Mouse (Mus musculus): ENCODE results near the gene Rabgap1l. TPM values are rescaled to one million over a fixed set of nuclear protein-coding genes. Genes with fewer than 3 reads are reported as not detected.

Rabgap1l gene
- polyA plus RNA-seq, 1 experiment from 2014 or later, result 31.4 TPM

GRCm38 (mm10) chr1:160273133-160273743 is 519.8 kb downstream of the Rabgap1l start:
- H3K27ac ChIP-seq (ENCODE audit: low read length), result no peak overlapping the region
- H3K4me1 ChIP-seq (ENCODE audit: insufficient read depth, low read depth, low read length), result peaks cover 5% of the 10 kb centered on the region; the same call in 1 of the 2 replicates
- H3K9me3 ChIP-seq (ENCODE audit: low read length), result no peaks in the 10 kb centered on the region
- no peak for DNase-seq (ENCODE audit: low spot score)
- no peak overlapping the region for H3K9ac ChIP-seq (replicated peaks; ENCODE audit: low read depth)
- no peaks in the 10 kb centered on the region for H3K36me3 ChIP-seq (ENCODE audit: insufficient read depth, low read length)
- no peak overlapping the region for H3K4me2 ChIP-seq (replicated peaks; ENCODE audit: low read depth, low read length)
- H3K4me3 ChIP-seq (ENCODE audit: low read depth, low read length), result no peak overlapping the region
- no peak for ATAC-seq
- no peaks in the 10 kb centered on the region for H3K27me3 ChIP-seq (replicated peaks; ENCODE audit: insufficient read depth, low read length)
- TF ChIP-seq EP300 (IDR thresholded peaks at IDR 0.05), result no peak
- no peak for TF ChIP-seq CTCF (IDR thresholded peaks at IDR 0.05)
- 59% methylated on average over 7 of the region's 7 CpGs for WGBS

GRCm38 (mm10) chr1:160271282-160271967 is 521.6 kb downstream of the Rabgap1l start:
- Histone ChIP-seq H3K4me1 (ENCODE audit: insufficient read depth, low read depth, low read length) (peaks cover 5% of the 10 kb centered on the region; the same call in 1 of the 2 replicates), H3K9me3 (ENCODE audit: low read length) (no peaks in the 10 kb centered on the region), H3K27me3 (replicated peaks; ENCODE audit: insufficient read depth, low read length) (no peaks in the 10 kb centered on the region), H3K9ac (replicated peaks; ENCODE audit: low read depth) (no peak overlapping the region), H3K4me2 (replicated peaks; ENCODE audit: low read depth, low read length) (no peak overlapping the region), H3K27ac (ENCODE audit: low read length) (peak overlapping the region; percentile 55), H3K4me3 (ENCODE audit: low read depth, low read length) (no peak overlapping the region), H3K36me3 (ENCODE audit: insufficient read depth, low read length) (no peaks in the 10 kb centered on the region)
- peak; percentile 64 for DNase-seq (ENCODE audit: low spot score)
- peak; percentile 82 for ATAC-seq
- 21% methylated on average over 1 of the region's 1 CpGs for WGBS
- no peak for TF ChIP-seq CTCF (IDR thresholded peaks at IDR 0.05)
- no peak; the same call in 1 of the 2 replicates for TF ChIP-seq EP300 (IDR thresholded peaks at IDR 0.05)

GRCm38 (mm10) chr1:160268322-160268721 is 524.7 kb downstream of the Rabgap1l start:
- WGBS, result 48% methylated on average over 3 of the region's 3 CpGs
- Histone ChIP-seq H3K27me3 (replicated peaks; ENCODE audit: insufficient read depth, low read length) (no peaks in the 10 kb centered on the region), H3K36me3 (ENCODE audit: insufficient read depth, low read length) (no peaks in the 10 kb centered on the region), H3K4me3 (ENCODE audit: low read depth, low read length) (no peak overlapping the region), H3K9ac (replicated peaks; ENCODE audit: low read depth) (no peak overlapping the region), H3K27ac (ENCODE audit: low read length) (no peak overlapping the region), H3K9me3 (ENCODE audit: low read length) (no peaks in the 10 kb centered on the region), H3K4me1 (ENCODE audit: insufficient read depth, low read depth, low read length) (peaks cover 4% of the 10 kb centered on the region; the same call in 1 of the 2 replicates), H3K4me2 (replicated peaks; ENCODE audit: low read depth, low read length) (no peak overlapping the region)
- ATAC-seq, result no peak
- DNase-seq (ENCODE audit: low spot score), result peak; percentile 41
- TF ChIP-seq CTCF (IDR thresholded peaks at IDR 0.05) (no peak), EP300 (IDR thresholded peaks at IDR 0.05) (no peak)

- H3K4me3 ChIP-seq (ENCODE audit: low read depth, low read length), result no peak overlapping the region
- no peaks in the 10 kb centered on the region for H3K36me3 ChIP-seq (ENCODE audit: insufficient read depth, low read length)
- no peak overlapping the region for H3K9ac ChIP-seq (replicated peaks; ENCODE audit: low read depth)
- peak overlapping the region; percentile 92 for H3K27ac ChIP-seq (ENCODE audit: low read length)
- H3K27me3 ChIP-seq (replicated peaks; ENCODE audit: insufficient read depth, low read length), result no peaks in the 10 kb centered on the region
- TF ChIP-seq CTCF (IDR thresholded peaks at IDR 0.05) (no peak), EP300 (IDR thresholded peaks at IDR 0.05) (peak; percentile 99)
- peak; percentile 94 for ATAC-seq
- peaks cover 7% of the 10 kb centered on the region; the same call in 1 of the 2 replicates for H3K4me1 ChIP-seq (ENCODE audit: insufficient read depth, low read depth, low read length)
- WGBS, result 44% methylated on average over 16 of the region's 16 CpGs
- H3K9me3 ChIP-seq (ENCODE audit: low read length), result no peaks in the 10 kb centered on the region
- H3K4me2 ChIP-seq (replicated peaks; ENCODE audit: low read depth, low read length), result peak overlapping the region; percentile 34
- DNase-seq (ENCODE audit: low spot score), result peak; percentile 95
Measured at GRCm38 (mm10) chr1:160263630-160264346, 529.2 kb downstream of the Rabgap1l start.

DNA sequence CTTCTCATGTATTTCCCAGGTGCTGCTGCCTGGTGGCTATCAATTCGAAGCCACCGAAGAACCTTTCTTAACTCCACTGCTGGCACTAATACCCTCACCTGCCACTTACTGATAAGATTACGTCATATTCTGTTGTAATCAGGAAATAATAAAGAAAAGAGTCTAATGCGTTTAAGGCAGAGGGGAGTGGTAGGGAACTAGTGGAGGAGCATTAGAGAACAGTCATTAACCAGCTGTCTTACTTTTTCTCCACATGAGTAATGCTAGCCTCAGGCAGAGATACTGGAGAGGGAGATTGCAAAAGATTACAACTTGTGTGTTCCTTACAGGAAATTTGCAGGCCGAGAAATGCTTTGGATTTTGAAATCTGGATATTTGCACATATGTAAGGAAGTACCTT is 530.0 kb downstream of the Rabgap1l start:
- H3K27ac ChIP-seq (ENCODE audit: low read length), result peak overlapping the region; percentile 92
- DNase-seq (ENCODE audit: low spot score) (peak; percentile 74), ATAC-seq (peak; percentile 47)
- H3K36me3 ChIP-seq (ENCODE audit: insufficient read depth, low read length), result no peaks in the 10 kb centered on the region
- no peaks in the 10 kb centered on the region for H3K9me3 ChIP-seq (ENCODE audit: low read length)
- H3K4me3 ChIP-seq (ENCODE audit: low read depth, low read length), result no peak overlapping the region
- peak overlapping the region; percentile 34; the same call in 1 of the 2 replicates for H3K4me2 ChIP-seq (replicated peaks; ENCODE audit: low read depth, low read length)
- TF ChIP-seq EP300 (IDR thresholded peaks at IDR 0.05), result peak; percentile 64
- no peak for TF ChIP-seq CTCF (IDR thresholded peaks at IDR 0.05)
- no peaks in the 10 kb centered on the region for H3K27me3 ChIP-seq (replicated peaks; ENCODE audit: insufficient read depth, low read length)
- H3K9ac ChIP-seq (replicated peaks; ENCODE audit: low read depth), result no peak overlapping the region
- H3K4me1 ChIP-seq (ENCODE audit: insufficient read depth, low read depth, low read length), result peaks cover 7% of the 10 kb centered on the region; the same call in 1 of the 2 replicates
- WGBS, result 37% methylated on average over 5 of the region's 5 CpGs

GRCm38 (mm10) chr1:160262415-160262814 is 530.6 kb downstream of the Rabgap1l start:
- H3K36me3 ChIP-seq (ENCODE audit: insufficient read depth, low read length), result no peaks in the 10 kb centered on the region
- peaks cover 7% of the 10 kb centered on the region; the same call in 1 of the 2 replicates for H3K4me1 ChIP-seq (ENCODE audit: insufficient read depth, low read depth, low read length)
- TF ChIP-seq EP300 (IDR thresholded peaks at IDR 0.05) (no peak), CTCF (IDR thresholded peaks at IDR 0.05) (no peak)
- peak overlapping the region; percentile 92; the same call in 1 of the 2 replicates for H3K27ac ChIP-seq (ENCODE audit: low read length)
- no peaks in the 10 kb centered on the region for H3K9me3 ChIP-seq (ENCODE audit: low read length)
- H3K4me2 ChIP-seq (replicated peaks; ENCODE audit: low read depth, low read length), result no peak overlapping the region
- H3K27me3 ChIP-seq (replicated peaks; ENCODE audit: insufficient read depth, low read length), result no peaks in the 10 kb centered on the region
- DNase-seq (ENCODE audit: low spot score), result no peak
- H3K9ac ChIP-seq (replicated peaks; ENCODE audit: low read depth), result no peak overlapping the region
- H3K4me3 ChIP-seq (ENCODE audit: low read depth, low read length), result no peak overlapping the region
- WGBS, result 45% methylated on average over 4 of the region's 4 CpGs
- no peak for ATAC-seq
